Mouse (Mus musculus) testis, adult 2 months (tissue): ENCODE results near the gene Psmb8. TPM values are rescaled to one million over a fixed set of nuclear protein-coding genes. Genes with fewer than 3 reads are reported as not detected.
"Not testable (repeated sequence)": the region's sequence is repeated elsewhere in the genome, so short reads cannot be mapped to it uniquely, and the experiment has no call there.

Source experiments
- H3K27ac ChIP-seq: fragments of 200-500 bp; 2 replicates; pipeline ENCODE4 v1.5.1; 2012; ENCODE audit warnings: low read depth, low read length; ENCODE audit not compliant: control insufficient read depth, insufficient read depth
- H3K27me3 ChIP-seq: fragments of 200-500 bp; 2 replicates; pipeline ENCODE4 v1.6.1; 2012; ENCODE audit warnings: mild to moderate bottlenecking, low read length, moderate library complexity; ENCODE audit not compliant: control insufficient read depth, insufficient read depth
- H3K36me3 ChIP-seq: fragments of 200-500 bp; 2 replicates; pipeline ENCODE4 v1.6.1; 2012; ENCODE audit warnings: mild to moderate bottlenecking, low read length; ENCODE audit not compliant: control insufficient read depth, insufficient read depth
- H3K4me1 ChIP-seq: fragments of 200-500 bp; 2 replicates; pipeline ENCODE4 v1.6.1; 2012; ENCODE audit warnings: low read length; ENCODE audit not compliant: control insufficient read depth, insufficient read depth
- H3K4me3 ChIP-seq: fragments of 200-500 bp; 2 replicates; pipeline ENCODE4 v1.5.1; 2012; ENCODE audit warnings: low read depth, mild to moderate bottlenecking, low read length, moderate library complexity, mixed read lengths; ENCODE audit not compliant: control insufficient read depth
- CTCF ChIP-seq: fragments of 200-500 bp; IDR thresholded peaks from 2 replicates; pipeline ENCODE4 v1.5.1; 2012; ENCODE audit warnings: low read depth, mild to moderate bottlenecking, inconsistent platforms, low read length, moderate library complexity; ENCODE audit not compliant: control insufficient read depth, insufficient read depth, insufficient replicate concordance
- POLR2A ChIP-seq: fragments of 200-500 bp; IDR thresholded peaks from 2 replicates; pipeline ENCODE4 v1.6.1; 2012; ENCODE audit warnings: low read depth, mild to moderate bottlenecking, inconsistent platforms, low read length, moderate library complexity; ENCODE audit not compliant: control insufficient read depth
- polyA plus RNA-seq: library from polyadenylated mRNA; depleted of rRNA; stranded (reverse); fragments of >200 nt; gene quantifications from 2 replicates; pipeline ENCODE4 v1.2.3, GENCODE M21; 2012

The Psmb8 gene
- polyA plus RNA-seq, 1 experiment = 2.0 TPM

- no peak overlapping the region for H3K27ac ChIP-seq
- TF ChIP-seq POLR2A (no peak), CTCF (no peak)
- no peaks in the 10 kb centered on the region; the same call in 1 of the 2 replicates for H3K27me3 ChIP-seq
- peaks cover 9% of the 10 kb centered on the region for H3K4me1 ChIP-seq
- no peak overlapping the region for H3K4me3 ChIP-seq
- H3K36me3 ChIP-seq = no peaks in the 10 kb centered on the region
Measured at GRCm38 (mm10) chr17:34215176-34215575, 17.7 kb downstream of the Psmb8 start.

GRCm38 (mm10) chr17:34217216-34217928, 19.9 kb downstream of the Psmb8 start:
- Histone ChIP-seq H3K4me3 (no peak overlapping the region), H3K4me1 (peaks cover 9% of the 10 kb centered on the region), H3K27ac (no peak overlapping the region), H3K27me3 (no peaks in the 10 kb centered on the region; the same call in 1 of the 2 replicates), H3K36me3 (no peaks in the 10 kb centered on the region)
- TF ChIP-seq POLR2A = no peak
- no peak for TF ChIP-seq CTCF

- Histone ChIP-seq H3K4me3 (no peak overlapping the region), H3K27ac (no peak overlapping the region)
Measured at GRCm38 (mm10) chr17:34217986-34218385, 20.5 kb downstream of the Psmb8 start.

GRCm38 (mm10) chr17:34218675-34219074, 21.2 kb downstream of the Psmb8 start:
- no peaks in the 10 kb centered on the region; the same call in 1 of the 2 replicates for H3K27me3 ChIP-seq
- TF ChIP-seq CTCF = no peak
- TF ChIP-seq POLR2A = no peak
- no peak overlapping the region for H3K4me3 ChIP-seq

More at GRCm38 (mm10) chr17:34217986-34218385, 20.5 kb downstream of the Psmb8 start:
- no peak for TF ChIP-seq CTCF
- no peak for TF ChIP-seq POLR2A
- H3K4me1 ChIP-seq = peaks cover 9% of the 10 kb centered on the region
- H3K27me3 ChIP-seq = no peaks in the 10 kb centered on the region; the same call in 1 of the 2 replicates
- no peaks in the 10 kb centered on the region for H3K36me3 ChIP-seq

GRCm38 (mm10) chr17:34219096-34219495, 21.6 kb downstream of the Psmb8 start:
- H3K27me3 ChIP-seq, H3K4me3 ChIP-seq, H3K36me3 ChIP-seq, H3K4me1 ChIP-seq, H3K27ac ChIP-seq: not testable (repeated sequence)
- TF ChIP-seq CTCF = peak; percentile 79; the same call in 1 of the 2 replicates

More at GRCm38 (mm10) chr17:34218675-34219074, 21.2 kb downstream of the Psmb8 start:
- no peaks in the 10 kb centered on the region for H3K36me3 ChIP-seq
- peaks cover 9% of the 10 kb centered on the region for H3K4me1 ChIP-seq
- H3K27ac ChIP-seq = no peak overlapping the region

- not testable (repeated sequence) for H3K4me3 ChIP-seq, H3K27me3 ChIP-seq, H3K36me3 ChIP-seq, H3K4me1 ChIP-seq, H3K27ac ChIP-seq
Measured at GRCm38 (mm10) chr17:34219801-34220200, 22.3 kb downstream of the Psmb8 start.

GRCm38 (mm10) chr17:34220401-34220800, 22.9 kb downstream of the Psmb8 start:
- H3K4me3 ChIP-seq, H3K4me1 ChIP-seq, H3K36me3 ChIP-seq, H3K27ac ChIP-seq, H3K27me3 ChIP-seq: not testable (repeated sequence)

GRCm38 (mm10) chr17:34224816-34225215, 27.3 kb downstream of the Psmb8 start:
- Histone ChIP-seq H3K4me3 (no peak overlapping the region), H3K36me3 (no peaks in the 10 kb centered on the region), H3K4me1 (no peaks in the 10 kb centered on the region), H3K27ac (no peak overlapping the region), H3K27me3 (no peaks in the 10 kb centered on the region)
- no peak for TF ChIP-seq POLR2A
- TF ChIP-seq CTCF = no peak
